Mouse (Mus musculus): Measurements from ENCODE around the gene Cpne2. TPM values are rescaled to one million over a fixed set of nuclear protein-coding genes. Genes with fewer than 3 reads are reported as not detected.
A peak's percentile ranks its signal among the peaks of the same experiment; 100 is the strongest.

Cpne2 gene
- total RNA-seq, 1 experiment, result 12.5 TPM

- H3K4me3 ChIP-seq (ENCODE audit: insufficient read depth in 1 of 2, low read depth in 1 of 2, low read length in 2 of 2, poor library complexity in 1 of 2, severe bottlenecking in 1 of 2), result no peak overlapping the region
- DNase-seq (ENCODE audit: low read depth, low spot score), result no peak
- peaks cover 35% of the 10 kb centered on the region for H3K36me3 ChIP-seq (ENCODE audit: control insufficient read depth, insufficient read depth, low read length, poor library complexity, severe bottlenecking)
- in situ Hi-C loops (cut with MboI; ENCODE audit: low sequenced_read_pairs in 2 of 2, unreplicated experiment in 2 of 2), result no loop called here
- no peak for TF ChIP-seq MAFK (IDR thresholded peaks at IDR 0.05; ENCODE audit: insufficient read depth, low read depth, low read length)
- no peak for TF ChIP-seq HCFC1 (IDR thresholded peaks at IDR 0.05; ENCODE audit: borderline replicate concordance, insufficient read depth, low read length)
- TF ChIP-seq ZNF384 (IDR thresholded peaks at IDR 0.05; ENCODE audit: low read depth, low read length), result no peak
- TF ChIP-seq ZC3H11A (IDR thresholded peaks at IDR 0.05; ENCODE audit: borderline replicate concordance, low read depth, low read length), result no peak
- TF ChIP-seq CHD2 (IDR thresholded peaks at IDR 0.05; ENCODE audit: low read depth, low read length), result no peak
- H3K9me3 ChIP-seq (ENCODE audit: control insufficient read depth, insufficient read depth, low read depth, low read length), result no peaks in the 10 kb centered on the region
- no peaks in the 10 kb centered on the region for H3K4me1 ChIP-seq (ENCODE audit: control insufficient read depth in 2 of 2, insufficient read depth in 2 of 2, low read length in 2 of 2, poor library complexity in 1 of 2)
- H3K27ac ChIP-seq (ENCODE audit: insufficient read depth, low read depth, low read length, poor library complexity, severe bottlenecking), result no peak overlapping the region
- no peak overlapping the region for H3K9ac ChIP-seq (ENCODE audit: insufficient read depth, low read depth, low read length, poor library complexity, severe bottlenecking)
These were observed 49.8 kb downstream of the Cpne2 start for GRCm38 (mm10) chr8:94582569-94582968.

DNA sequence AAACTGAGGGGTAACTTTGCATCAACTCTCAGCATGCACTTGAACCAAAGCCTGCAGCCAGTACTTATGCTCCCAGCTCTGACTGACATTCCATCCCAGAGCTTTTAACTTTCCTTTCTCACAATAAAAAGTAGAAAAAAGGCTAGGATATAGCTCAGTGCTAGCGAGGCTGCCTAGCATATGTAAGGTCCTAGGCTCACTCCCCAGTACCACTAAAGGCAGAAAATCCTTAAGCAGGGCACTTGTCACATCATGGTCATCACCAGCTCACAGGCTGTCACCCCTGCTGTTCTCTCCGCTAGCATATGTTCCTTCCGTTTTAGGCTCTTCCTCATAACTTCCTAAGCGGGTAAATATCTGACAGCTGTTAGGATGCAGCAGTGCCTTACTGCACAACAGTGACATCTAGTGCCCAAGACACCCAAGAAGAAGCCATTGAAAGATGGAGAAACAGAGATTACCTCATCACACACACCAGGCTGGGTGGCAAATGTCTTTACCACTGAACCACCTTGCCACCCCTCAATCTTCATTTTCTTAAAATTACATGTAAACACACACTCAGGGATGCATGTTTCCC is 51.5 kb downstream of the Cpne2 start:
- Histone ChIP-seq H3K9me3 (ENCODE audit: control insufficient read depth, insufficient read depth, low read depth, low read length) (no peaks in the 10 kb centered on the region), H3K4me3 (ENCODE audit: insufficient read depth in 1 of 2, low read depth in 1 of 2, low read length in 2 of 2, poor library complexity in 1 of 2, severe bottlenecking in 1 of 2) (no peak overlapping the region), H3K9ac (ENCODE audit: insufficient read depth, low read depth, low read length, poor library complexity, severe bottlenecking) (no peak overlapping the region), H3K36me3 (ENCODE audit: control insufficient read depth, insufficient read depth, low read length, poor library complexity, severe bottlenecking) (peaks cover 42% of the 10 kb centered on the region), H3K27ac (ENCODE audit: insufficient read depth, low read depth, low read length, poor library complexity, severe bottlenecking) (no peak overlapping the region), H3K4me1 (ENCODE audit: control insufficient read depth in 2 of 2, insufficient read depth in 2 of 2, low read length in 2 of 2, poor library complexity in 1 of 2) (no peaks in the 10 kb centered on the region)
- DNase-seq (ENCODE audit: low read depth, low spot score), result no peak
- TF ChIP-seq HCFC1 (IDR thresholded peaks at IDR 0.05; ENCODE audit: borderline replicate concordance, insufficient read depth, low read length) (no peak), CHD2 (IDR thresholded peaks at IDR 0.05; ENCODE audit: low read depth, low read length) (no peak), ZNF384 (IDR thresholded peaks at IDR 0.05; ENCODE audit: low read depth, low read length) (no peak), MAFK (IDR thresholded peaks at IDR 0.05; ENCODE audit: insufficient read depth, low read depth, low read length) (no peak), ZC3H11A (IDR thresholded peaks at IDR 0.05; ENCODE audit: borderline replicate concordance, low read depth, low read length) (no peak)
- in situ Hi-C loops (cut with MboI; ENCODE audit: low sequenced_read_pairs in 2 of 2, unreplicated experiment in 2 of 2), result no loop called here

DNA sequence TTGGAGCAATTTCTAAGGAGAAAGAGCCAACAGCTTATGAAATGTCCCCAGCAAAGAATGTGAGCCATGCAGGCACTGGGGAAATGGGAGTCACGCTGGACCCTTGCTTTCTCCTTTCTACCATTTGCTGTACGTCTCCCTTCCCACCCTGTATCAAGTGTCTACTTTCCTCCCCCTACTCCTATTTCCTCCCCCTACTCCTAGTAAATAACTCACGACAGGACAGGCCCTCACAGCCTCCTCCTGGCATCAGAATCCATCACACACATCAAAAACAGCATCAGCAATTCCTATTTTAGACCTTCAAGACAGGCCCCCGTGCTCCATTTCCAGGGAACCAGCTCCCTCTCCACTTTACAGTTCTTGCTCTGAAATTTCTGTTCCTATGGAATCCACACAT is 58.9 kb downstream of the Cpne2 start:
- H3K27ac ChIP-seq (ENCODE audit: insufficient read depth, low read depth, low read length, poor library complexity, severe bottlenecking), result no peak overlapping the region
- H3K36me3 ChIP-seq (ENCODE audit: control insufficient read depth, insufficient read depth, low read length, poor library complexity, severe bottlenecking), result peaks cover 16% of the 10 kb centered on the region
- H3K9me3 ChIP-seq (ENCODE audit: control insufficient read depth, insufficient read depth, low read depth, low read length), result no peaks in the 10 kb centered on the region
- no peak for TF ChIP-seq HCFC1 (IDR thresholded peaks at IDR 0.05; ENCODE audit: borderline replicate concordance, insufficient read depth, low read length)
- no peak for TF ChIP-seq ZC3H11A (IDR thresholded peaks at IDR 0.05; ENCODE audit: borderline replicate concordance, low read depth, low read length)
- no peak for TF ChIP-seq CHD2 (IDR thresholded peaks at IDR 0.05; ENCODE audit: low read depth, low read length)
- TF ChIP-seq ZNF384 (IDR thresholded peaks at IDR 0.05; ENCODE audit: low read depth, low read length), result no peak
- TF ChIP-seq MAFK (IDR thresholded peaks at IDR 0.05; ENCODE audit: insufficient read depth, low read depth, low read length), result no peak
- no peak overlapping the region for H3K4me3 ChIP-seq (ENCODE audit: insufficient read depth in 1 of 2, low read depth in 1 of 2, low read length in 2 of 2, poor library complexity in 1 of 2, severe bottlenecking in 1 of 2)
- peaks cover 2 to 7% of the 10 kb centered on the region in 2 experiments; a peak in 1 of 4 replicates for H3K4me1 ChIP-seq (ENCODE audit: control insufficient read depth in 2 of 2, insufficient read depth in 2 of 2, low read length in 2 of 2, poor library complexity in 1 of 2)
- no peak overlapping the region for H3K9ac ChIP-seq (ENCODE audit: insufficient read depth, low read depth, low read length, poor library complexity, severe bottlenecking)
- in situ Hi-C loops (cut with MboI; ENCODE audit: low sequenced_read_pairs in 2 of 2, unreplicated experiment in 2 of 2), result no loop called here
- no peak for DNase-seq (ENCODE audit: low read depth, low spot score)

DNA sequence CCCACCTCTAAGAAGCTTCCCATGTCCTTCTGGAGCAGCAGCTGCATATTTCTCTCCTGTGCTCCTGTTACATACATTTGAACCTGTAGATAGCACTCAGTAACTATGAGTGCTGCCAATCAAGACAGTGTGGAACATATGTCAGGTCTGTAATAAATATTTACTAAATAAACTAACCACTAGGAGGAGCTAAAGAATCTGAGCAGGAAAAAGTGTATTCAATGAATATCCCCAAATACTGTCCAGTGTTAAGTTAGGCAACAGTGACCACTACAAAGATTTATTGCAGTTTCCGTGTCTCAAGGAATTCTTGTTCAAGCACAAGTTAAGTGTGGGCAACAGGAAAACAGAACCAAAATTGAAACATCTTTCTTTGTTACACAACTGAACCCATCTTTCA is 61.4 kb downstream of the Cpne2 start:
- Histone ChIP-seq H3K9me3 (ENCODE audit: control insufficient read depth, insufficient read depth, low read depth, low read length) (no peaks in the 10 kb centered on the region), H3K4me1 (ENCODE audit: control insufficient read depth in 2 of 2, insufficient read depth in 2 of 2, low read length in 2 of 2, poor library complexity in 1 of 2) (peaks cover 2 to 7% of the 10 kb centered on the region in 2 experiments; a peak in 1 of 4 replicates), H3K4me3 (ENCODE audit: insufficient read depth in 1 of 2, low read depth in 1 of 2, low read length in 2 of 2, poor library complexity in 1 of 2, severe bottlenecking in 1 of 2) (no peak overlapping the region), H3K27ac (ENCODE audit: insufficient read depth, low read depth, low read length, poor library complexity, severe bottlenecking) (no peak overlapping the region), H3K9ac (ENCODE audit: insufficient read depth, low read depth, low read length, poor library complexity, severe bottlenecking) (no peak overlapping the region), H3K36me3 (ENCODE audit: control insufficient read depth, insufficient read depth, low read length, poor library complexity, severe bottlenecking) (peaks cover 2% of the 10 kb centered on the region; the same call in 1 of the 2 replicates)
- no peak for DNase-seq (ENCODE audit: low read depth, low spot score)
- no peak for TF ChIP-seq CHD2 (IDR thresholded peaks at IDR 0.05; ENCODE audit: low read depth, low read length)
- in situ Hi-C loops (cut with MboI; ENCODE audit: low sequenced_read_pairs in 2 of 2, unreplicated experiment in 2 of 2), result no loop called here

DNA sequence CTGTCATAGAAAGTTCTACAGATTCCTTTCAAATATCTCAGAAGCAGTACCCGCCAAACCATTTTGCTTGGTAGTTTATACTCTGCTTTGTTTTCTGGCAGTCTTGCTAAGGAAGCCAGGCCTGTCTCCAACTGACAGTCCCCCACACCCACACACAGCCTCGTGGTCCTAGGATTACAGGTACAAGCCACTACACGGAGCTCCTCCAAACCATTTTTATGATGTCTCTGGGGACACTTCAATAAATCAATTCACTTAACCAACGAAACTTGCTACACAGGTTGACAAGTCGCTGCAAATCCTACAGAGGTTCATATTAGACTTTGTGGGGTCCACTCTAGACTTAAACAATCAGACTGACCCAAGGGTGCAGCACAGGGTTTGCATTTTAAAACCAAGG is 67.7 kb downstream of the Cpne2 start:
- Histone ChIP-seq H3K27ac (ENCODE audit: insufficient read depth, low read depth, low read length, poor library complexity, severe bottlenecking) (no peak overlapping the region), H3K36me3 (ENCODE audit: control insufficient read depth, insufficient read depth, low read length, poor library complexity, severe bottlenecking) (no peaks in the 10 kb centered on the region), H3K4me3 (ENCODE audit: insufficient read depth in 1 of 2, low read depth in 1 of 2, low read length in 2 of 2, poor library complexity in 1 of 2, severe bottlenecking in 1 of 2) (peak overlapping the region; percentile 78 to 83), H3K9ac (ENCODE audit: insufficient read depth, low read depth, low read length, poor library complexity, severe bottlenecking) (peak overlapping the region; percentile 90), H3K4me1 (ENCODE audit: control insufficient read depth in 2 of 2, insufficient read depth in 2 of 2, low read length in 2 of 2, poor library complexity in 1 of 2) (peaks cover 0 to 2% of the 10 kb centered on the region in 2 experiments; a peak in 1 of 4 replicates), H3K9me3 (ENCODE audit: control insufficient read depth, insufficient read depth, low read depth, low read length) (no peaks in the 10 kb centered on the region)
- TF ChIP-seq CHD2 (IDR thresholded peaks at IDR 0.05; ENCODE audit: low read depth, low read length) (no peak), ZC3H11A (IDR thresholded peaks at IDR 0.05; ENCODE audit: borderline replicate concordance, low read depth, low read length) (no peak), ZNF384 (IDR thresholded peaks at IDR 0.05; ENCODE audit: low read depth, low read length) (no peak), HCFC1 (IDR thresholded peaks at IDR 0.05; ENCODE audit: borderline replicate concordance, insufficient read depth, low read length) (no peak), MAFK (IDR thresholded peaks at IDR 0.05; ENCODE audit: insufficient read depth, low read depth, low read length) (no peak)
- no peak for DNase-seq (ENCODE audit: low read depth, low spot score)
- in situ Hi-C loops (cut with MboI; ENCODE audit: low sequenced_read_pairs in 2 of 2, unreplicated experiment in 2 of 2), result no loop called here

Measured in ES-E14 (cell line).